Mouse (Mus musculus) small intestine, adult 2 months (tissue): ENCODE data around the gene Top2a.

Experiments
- CTCF ChIP-seq: fragments of 200-500 bp; IDR thresholded peaks from 2 replicates; pipeline ENCODE4 v1.5.1; 2012; ENCODE audit warnings: low read depth, mild to moderate bottlenecking, control low read depth, inconsistent platforms, low read length, moderate library complexity, mixed read lengths; ENCODE audit not compliant: insufficient replicate concordance, insufficient read length; ENCODE audit errors: extremely low read depth
- POLR2A ChIP-seq: fragments of 200-500 bp; IDR thresholded peaks from 2 replicates; pipeline ENCODE4 v1.6.1; 2012; ENCODE audit warnings: low read depth, mild to moderate bottlenecking, control low read depth, inconsistent platforms, low read length, moderate library complexity

DNA sequence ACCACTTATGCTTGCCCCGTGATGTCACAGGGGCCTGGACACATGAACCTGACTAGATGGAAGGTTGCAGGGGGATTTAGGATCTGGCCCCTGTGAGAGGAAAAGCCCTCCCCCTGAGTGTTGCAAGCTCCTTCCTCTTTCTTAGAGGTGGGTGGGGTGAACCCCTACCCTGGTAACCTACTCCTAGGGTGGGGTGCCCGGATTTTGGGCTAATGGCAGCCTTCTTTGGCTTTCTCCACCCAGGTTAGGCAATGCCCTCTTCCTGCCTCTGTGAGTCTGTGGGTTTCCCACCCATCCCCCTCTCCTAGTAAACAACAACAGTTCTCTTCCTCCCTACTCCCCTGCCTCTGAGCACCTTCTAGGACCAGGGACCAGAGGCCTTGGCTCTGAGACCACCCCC is 71.3 kb downstream of the Top2a start:
- TF ChIP-seq CTCF (no peak), POLR2A (no peak)
